8 mouse cellular contexts compared by ENCODE assay signal in the genomic region with DNA sequence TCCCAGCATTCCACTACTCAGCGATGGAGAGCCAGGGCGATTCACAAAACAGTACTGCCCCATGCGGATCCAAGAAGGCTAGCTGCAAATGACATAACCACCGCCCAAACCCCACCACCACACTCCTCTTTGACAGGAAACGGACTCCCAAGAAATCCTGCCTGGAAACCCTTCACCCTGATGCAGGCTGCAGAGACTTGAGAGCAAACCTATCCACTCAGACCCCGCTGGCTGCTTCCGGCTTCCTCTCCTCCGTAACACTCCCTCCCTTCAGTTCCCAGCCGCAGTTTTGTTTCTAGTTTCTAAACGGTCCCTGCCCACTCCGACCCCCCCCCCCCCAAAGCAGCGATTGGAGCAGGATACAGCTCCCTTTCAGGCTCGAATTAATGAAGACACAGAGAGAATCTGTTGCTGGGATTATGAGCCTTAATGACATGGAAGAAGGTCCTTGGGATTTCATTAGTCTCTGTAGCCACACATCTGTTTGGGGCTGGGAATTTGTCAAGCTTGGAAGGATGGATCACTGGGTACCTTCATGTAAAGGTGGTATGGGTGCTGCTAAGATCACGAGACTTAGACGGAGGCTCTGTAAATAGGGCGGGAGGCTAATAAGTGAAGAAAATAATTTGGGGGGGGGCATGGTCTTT.
A peak's percentile ranks its signal among the peaks of the same experiment; 100 is the strongest.
DNase-seq lines count a peak whose midpoint lies in the region; TF ChIP-seq lines count a peak whose summit lies in the region.

No protein-coding gene starts in this region.

- peaks cover 3 to 13% of the 10 kb centered on the region in 2 experiments; a peak in 2 of 4 replicates for H3K4me1 ChIP-seq in CH12.LX (ENCODE audit: control insufficient read depth in 1 of 2, insufficient read depth in 2 of 2)
- H3K4me1 ChIP-seq in embryonic fibroblast, embryonic 13.5 days (ENCODE audit: control insufficient read depth, insufficient read depth, low read length), result 0 out of 2 replicates have a peak, but pooled peaks cover 3% of the 10 kb centered on the region
- H3K4me1 ChIP-seq in hindbrain, embryonic 10.5 days (replicated peaks), result peaks cover 39% of the 10 kb centered on the region
- H3K4me1 ChIP-seq in midbrain, embryonic 10.5 days, result peaks cover 36% of the 10 kb centered on the region

- in situ Hi-C loops in CH12.LX (cut with MboI; ENCODE audit: low pct_ligation_motif_present, low pct_unique_long_range_greater_than_20kb, low sequenced_read_pairs), result no loop called here

- no peaks in the 10 kb centered on the region for H3K79me2 ChIP-seq in CH12.LX (replicated peaks; ENCODE audit: control insufficient read depth, extremely low read depth, insufficient read depth, poor library complexity, severe bottlenecking)

- no peak for TF ChIP-seq RAD21 in CH12.LX (IDR thresholded peaks at IDR 0.05; ENCODE audit: low read depth, low read length)

- no peak overlapping the region for H3K27ac ChIP-seq in CH12.LX (ENCODE audit: insufficient read depth, low read depth)
- no peak overlapping the region for H3K27ac ChIP-seq in embryonic fibroblast, embryonic 13.5 days (ENCODE audit: insufficient read depth, low read length)
- H3K27ac ChIP-seq in hindbrain, embryonic 10.5 days, result peak overlapping the region; percentile 82
- H3K27ac ChIP-seq in midbrain, embryonic 10.5 days (replicated peaks), result peak overlapping the region; percentile 81

- H3K27me3 ChIP-seq in CH12.LX (replicated peaks), result peaks cover 68% of the 10 kb centered on the region
- H3K27me3 ChIP-seq in hindbrain, embryonic 10.5 days (ENCODE audit: insufficient read depth, poor library complexity, severe bottlenecking), result peaks cover 4% of the 10 kb centered on the region; the same call in 1 of the 2 replicates
- H3K27me3 ChIP-seq in midbrain, embryonic 10.5 days (ENCODE audit: low read depth, poor library complexity, severe bottlenecking), result peaks cover 24% of the 10 kb centered on the region

- peak overlapping the region; percentile 75 for H3K4me2 ChIP-seq in CH12.LX (ENCODE audit: insufficient read depth, low read depth, poor library complexity, severe bottlenecking)

- dilution Hi-C loops in CH12.LX (cut with MboI; ENCODE audit: extremely low pct_ligation_motif_present, extremely low pct_unique_long_range_greater_than_20kb, low sequenced_read_pairs), result no loop called here

- intact Hi-C loops in left cerebral cortex, postnatal 4 days (cut with DNase I), result no loop called here

- H3K4me3 ChIP-seq in CH12.LX (replicated peaks in 1 of 3; ENCODE audit: low read depth in 2 of 3, low read length in 2 of 3, poor library complexity in 1 of 3), result no peak overlapping the region
- peak overlapping the region; percentile 46 for H3K4me3 ChIP-seq in embryonic fibroblast, embryonic 13.5 days (ENCODE audit: insufficient read depth, low read length)
- peak overlapping the region; percentile 68 for H3K4me3 ChIP-seq in hindbrain, embryonic 10.5 days
- peak overlapping the region; percentile 67 for H3K4me3 ChIP-seq in midbrain, embryonic 10.5 days

- no peaks in the 10 kb centered on the region for H3K36me3 ChIP-seq in CH12.LX (replicated peaks in 1 of 2; ENCODE audit: control insufficient read depth in 1 of 2, insufficient read depth in 1 of 2, low read length in 1 of 2)
- H3K36me3 ChIP-seq in hindbrain, embryonic 10.5 days, result no peaks in the 10 kb centered on the region
- H3K36me3 ChIP-seq in midbrain, embryonic 10.5 days, result no peaks in the 10 kb centered on the region

- H3K9ac ChIP-seq in CH12.LX (ENCODE audit: insufficient read depth, low read depth), result no peak overlapping the region

- DNase-seq in adrenal gland, postnatal 10 days, result peak; percentile 38
- no peak for DNase-seq in adrenal gland, adult 18-20 months (ENCODE audit: low spot score in 2 of 2)
- DNase-seq in CH12.LX (ENCODE audit: extremely low read depth), result no peak
- peak; percentile 71 for DNase-seq in hindbrain, embryonic 10.5 days (ENCODE audit: low spot score)
- peak; percentile 50 for DNase-seq in left cerebral cortex, postnatal 4 days
- DNase-seq in midbrain, embryonic 10.5 days (ENCODE audit: low spot score), result peak; percentile 71
- DNase-seq in testis, postnatal 10 days (ENCODE audit: low spot score), result peak; percentile 46

- no peak for TF ChIP-seq POLR2A in CH12.LX (IDR thresholded peaks at IDR 0.05; ENCODE audit: low read depth, low read length)
- no peak for TF ChIP-seq POLR2A in embryonic fibroblast, embryonic 13.5 days (IDR thresholded peaks at IDR 0.05; ENCODE audit: low read depth, low read length)

- TF ChIP-seq EP300 in CH12.LX (IDR thresholded peaks at IDR 0.05; ENCODE audit: low read length), result no peak

- TF ChIP-seq CTCF in CH12.LX (conservative IDR thresholded peaks at IDR 0.05 in 1 of 2, IDR thresholded peaks at IDR 0.05 in 1 of 2; ENCODE audit: low read depth in 2 of 2, low read length in 2 of 2), result no peak
- TF ChIP-seq CTCF in embryonic fibroblast, embryonic 13.5 days (IDR thresholded peaks at IDR 0.05; ENCODE audit: borderline replicate concordance, insufficient read depth, low read length), result no peak

- under 1% methylated on average over 16 of the region's 16 CpGs for WGBS in hindbrain, embryonic 10.5 days
- under 1% methylated on average over 16 of the region's 16 CpGs for WGBS in midbrain, embryonic 10.5 days

- no peaks in the 10 kb centered on the region for H3K9me3 ChIP-seq in CH12.LX (replicated peaks; ENCODE audit: low read length)
- no peaks in the 10 kb centered on the region for H3K9me3 ChIP-seq in hindbrain, embryonic 10.5 days
- no peaks in the 10 kb centered on the region for H3K9me3 ChIP-seq in midbrain, embryonic 10.5 days (replicated peaks)

TF ChIP-seq in CH12.LX, 34 proteins besides CTCF, POLR2A, EP300 and RAD21:
- TF ChIP-seq UBTF (IDR thresholded peaks at IDR 0.05; ENCODE audit: low read depth, low read length), result 0 out of 2 replicates have a peak, but pooled peaks have one; percentile 7
- no peak for TF ChIP-seq MYC (IDR thresholded peaks at IDR 0.05; ENCODE audit: low read depth, low read length)
TF ChIP-seq in CH12.LX: peak in this region for 1.

Comparison
In these comparisons a context has a peak if more than half of its experiments do, and no peak if none do; other contexts are left out.
1. DNase-seq: peak in adrenal gland, postnatal 10 days (single experiment), hindbrain, embryonic 10.5 days (single experiment), left cerebral cortex, postnatal 4 days (single experiment), midbrain, embryonic 10.5 days (single experiment) and testis, postnatal 10 days (single experiment); none in adrenal gland, adult 18-20 months (0 of 2) and CH12.LX (single experiment).
2. H3K27ac ChIP-seq: peak in hindbrain, embryonic 10.5 days (single experiment) and midbrain, embryonic 10.5 days (single experiment); none in CH12.LX (single experiment) and embryonic fibroblast, embryonic 13.5 days (single experiment).
3. H3K4me3 ChIP-seq: peak in embryonic fibroblast, embryonic 13.5 days (single experiment), hindbrain, embryonic 10.5 days (single experiment) and midbrain, embryonic 10.5 days (single experiment); none in CH12.LX (0 of 3).